Mouse (Mus musculus): Measurements from ENCODE around the gene Slc2a6. TPM values are rescaled to one million over a fixed set of nuclear protein-coding genes. Genes with fewer than 3 reads are reported as not detected.
A peak's percentile ranks its signal among the peaks of the same experiment; 100 is the strongest.

Gene Slc2a6
- total RNA-seq, 2 experiments from 2014 or later, result 0.17 TPM; not detected in 1

GRCm38 (mm10) chr2:27036003-27036402 lies 8.2 kb upstream of the Slc2a6 start:
- DNase-seq (ENCODE audit: low spot score), result no peak

- DNase-seq (ENCODE audit: low spot score), result no peak
Measured at GRCm38 (mm10) chr2:27032361-27032760, 4.6 kb upstream of the Slc2a6 start.

DNA sequence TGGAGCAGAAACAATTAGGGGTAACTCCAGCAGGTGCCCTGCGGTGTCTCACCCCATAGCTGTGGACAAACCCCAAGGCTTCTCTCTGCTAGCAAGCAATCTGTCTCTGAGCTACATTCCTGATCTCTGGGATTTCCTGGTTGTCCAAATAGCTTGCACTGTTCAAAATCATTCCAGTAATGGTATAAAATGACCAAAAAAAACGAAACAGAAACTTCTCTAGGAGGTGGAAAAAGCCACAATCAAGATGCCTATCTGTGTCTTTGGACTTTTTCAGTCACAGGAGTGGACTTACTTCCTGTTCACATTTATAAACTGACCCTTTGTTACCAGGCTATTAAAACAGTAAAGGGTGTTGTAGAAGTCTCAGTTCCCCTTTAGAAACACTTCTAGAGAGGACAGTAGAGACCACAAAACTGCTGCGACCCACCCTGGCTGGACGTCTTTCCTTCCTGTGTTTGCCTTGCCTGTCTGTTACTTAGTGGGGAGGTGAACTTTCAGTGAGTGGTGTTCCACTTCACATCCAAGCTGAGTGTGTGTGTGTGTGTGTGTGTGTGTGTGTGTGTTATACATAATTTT lies 728 bp upstream of the Slc2a6 start:
- no peak for DNase-seq (ENCODE audit: low spot score)

- no peak for DNase-seq (ENCODE audit: low spot score)
Measured at GRCm38 (mm10) chr2:27026857-27027617, 761 bp downstream of the Slc2a6 start.

DNA sequence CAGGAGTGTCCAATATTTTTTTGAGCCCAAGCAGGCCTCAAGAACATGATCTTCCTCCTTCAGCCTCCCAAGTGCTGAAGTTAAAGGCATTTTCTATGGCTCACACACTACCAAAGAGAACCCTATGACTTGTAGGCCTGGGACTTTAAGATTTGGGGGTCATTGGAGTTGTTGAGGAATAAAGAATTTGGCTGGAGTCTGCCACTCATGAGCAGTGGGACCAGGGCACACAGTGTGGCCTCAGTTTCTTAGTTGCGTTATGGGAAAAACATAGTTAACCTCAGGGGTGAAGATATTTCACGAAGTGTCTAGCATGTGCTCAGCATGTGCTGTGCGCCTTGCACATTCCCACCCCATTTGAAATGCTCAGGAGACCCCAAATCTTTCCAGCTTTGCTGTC lies 1.5 kb downstream of the Slc2a6 start:
- no peak for DNase-seq (ENCODE audit: low spot score)

- DNase-seq (ENCODE audit: low spot score), result no peak
Measured at GRCm38 (mm10) chr2:27025545-27025944, 2.3 kb downstream of the Slc2a6 start.

- DNase-seq (ENCODE audit: low spot score), result no peak
Measured at GRCm38 (mm10) chr2:27024136-27024535, 3.7 kb downstream of the Slc2a6 start.

- no peak for DNase-seq (ENCODE audit: low spot score)
Measured at GRCm38 (mm10) chr2:27022612-27023011, 5.2 kb downstream of the Slc2a6 start.

GRCm38 (mm10) chr2:27021103-27021502 lies 6.7 kb downstream of the Slc2a6 start:
- DNase-seq (ENCODE audit: low spot score), result no peak

GRCm38 (mm10) chr2:27019530-27019929 lies 8.3 kb downstream of the Slc2a6 start:
- no peak for DNase-seq (ENCODE audit: low spot score)

DNA sequence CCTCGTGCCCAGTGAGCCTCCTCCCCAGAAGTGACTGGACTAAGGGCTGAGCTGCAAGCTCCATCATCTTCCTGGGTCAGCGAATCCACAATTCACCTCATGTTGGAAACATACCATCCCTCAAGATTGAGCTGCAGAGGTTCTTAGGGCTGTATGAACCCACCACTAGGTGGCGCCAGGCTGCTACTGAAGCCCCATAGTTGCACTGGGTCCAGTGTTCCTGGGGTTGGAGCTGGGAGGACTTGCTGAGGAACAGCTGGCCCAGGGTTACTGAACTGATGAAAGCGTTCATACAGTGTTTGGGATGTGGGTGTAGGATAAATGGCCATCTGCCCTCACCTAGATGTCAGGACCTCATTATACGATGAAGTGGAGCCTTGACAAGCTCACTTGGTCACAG lies 10.0 kb downstream of the Slc2a6 start:
- peak; percentile 63 for DNase-seq (ENCODE audit: low spot score)

DNA sequence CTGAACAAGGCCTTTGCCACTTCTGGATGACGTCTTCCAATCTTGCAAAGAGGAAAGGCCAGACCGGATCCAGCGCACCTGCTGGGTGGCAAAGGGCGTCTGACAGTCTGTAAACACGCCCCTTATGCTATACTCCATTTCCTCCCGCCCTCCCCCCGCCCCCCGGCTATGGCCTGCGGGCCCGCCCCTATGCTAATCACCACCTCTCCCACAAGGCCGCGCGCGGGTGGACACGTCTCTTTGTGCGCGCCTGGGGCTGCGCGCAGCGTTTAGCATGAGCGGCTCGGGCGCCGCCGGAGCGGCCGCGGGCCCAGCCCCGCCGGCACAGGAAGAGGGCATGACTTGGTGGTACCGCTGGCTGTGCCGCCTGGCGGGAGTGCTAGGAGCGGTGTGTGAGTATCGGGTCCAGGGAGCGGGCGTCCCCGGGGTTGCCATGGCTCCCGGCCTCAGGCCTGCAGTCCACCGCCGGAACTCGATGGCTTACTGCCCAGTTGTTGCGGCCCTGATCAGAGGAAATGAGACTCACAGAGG lies 18.0 kb downstream of the Slc2a6 start, which contains the start of gene Cacfd1:
Cacfd1 (plus strand) TSS at position 213 of the 531 bp plus-strand sequence.
- peak; percentile 82 for DNase-seq (ENCODE audit: low spot score)

DNA sequence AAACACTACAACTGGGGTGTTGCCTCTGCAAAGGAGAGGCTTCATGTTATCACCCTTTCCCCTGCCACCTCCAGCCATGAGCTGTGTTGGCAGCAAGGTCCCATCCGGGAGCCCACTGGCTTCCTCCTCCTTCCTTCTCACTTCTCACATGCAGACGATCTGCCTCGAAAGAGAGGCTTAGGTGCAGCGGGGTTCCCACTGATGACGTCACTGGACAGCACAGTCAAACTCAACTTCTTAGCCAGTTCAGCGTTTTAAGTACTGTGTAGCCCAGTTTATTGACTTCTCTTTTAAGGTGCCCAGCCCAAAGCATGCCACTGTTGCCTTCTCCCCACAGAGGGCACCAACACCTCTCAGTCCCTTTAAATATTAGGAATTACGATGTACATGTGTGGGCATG lies 20.1 kb downstream of the Slc2a6 start:
- no peak for DNase-seq (ENCODE audit: low spot score)

GRCm38 (mm10) chr2:27006255-27006654 lies 21.5 kb downstream of the Slc2a6 start:
- no peak for DNase-seq (ENCODE audit: low spot score)

GRCm38 (mm10) chr2:26997993-26998392 lies 29.8 kb downstream of the Slc2a6 start:
- DNase-seq (ENCODE audit: low spot score), result no peak

- DNase-seq (ENCODE audit: low spot score), result no peak
Measured at GRCm38 (mm10) chr2:26997498-26997897, 30.3 kb downstream of the Slc2a6 start.

DNA sequence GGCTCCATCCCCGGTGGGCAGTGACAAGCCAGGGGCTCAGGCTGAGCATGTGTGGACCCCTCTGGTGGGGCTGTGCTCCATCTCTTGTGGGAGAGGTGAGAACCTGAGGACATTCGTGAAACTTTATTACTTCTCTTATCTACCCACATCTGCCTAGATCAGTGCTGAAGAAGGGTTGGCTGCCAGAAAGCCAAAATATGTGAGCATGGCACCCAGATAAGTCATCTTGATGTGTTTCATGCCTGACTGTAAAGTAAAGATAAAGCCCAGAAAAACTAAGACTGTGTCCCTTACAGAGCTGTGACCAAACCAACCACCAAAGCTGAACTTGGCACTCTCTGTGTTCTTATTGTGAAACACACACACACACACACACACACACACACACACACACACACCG lies 33.9 kb downstream of the Slc2a6 start:
- no peak for DNase-seq (ENCODE audit: low spot score)

GRCm38 (mm10) chr2:26984640-26985039 lies 43.2 kb downstream of the Slc2a6 start:
- DNase-seq (ENCODE audit: low spot score), result no peak

GRCm38 (mm10) chr2:26984179-26984578 lies 43.6 kb downstream of the Slc2a6 start:
- DNase-seq (ENCODE audit: low spot score), result no peak

DNA sequence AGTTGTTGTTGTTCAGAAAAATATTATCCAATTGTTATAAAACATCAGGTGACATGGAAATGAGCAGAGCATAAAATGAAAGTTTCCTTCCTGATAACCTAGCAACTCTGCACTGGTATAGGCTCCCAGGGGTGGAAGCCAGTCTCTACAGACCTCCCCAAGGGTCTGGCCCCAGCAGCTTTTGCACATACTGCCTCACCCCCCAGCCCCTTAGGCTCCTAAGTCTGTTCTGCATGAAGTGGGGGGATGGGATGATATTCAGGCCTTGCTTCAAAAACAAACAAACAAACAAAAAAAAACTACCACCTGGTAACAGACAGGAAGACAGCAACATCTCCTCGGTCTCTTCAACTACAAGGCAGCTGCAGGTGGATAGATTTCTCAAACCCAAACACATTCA lies 47.4 kb downstream of the Slc2a6 start:
- DNase-seq (ENCODE audit: low spot score), result no peak

DNA sequence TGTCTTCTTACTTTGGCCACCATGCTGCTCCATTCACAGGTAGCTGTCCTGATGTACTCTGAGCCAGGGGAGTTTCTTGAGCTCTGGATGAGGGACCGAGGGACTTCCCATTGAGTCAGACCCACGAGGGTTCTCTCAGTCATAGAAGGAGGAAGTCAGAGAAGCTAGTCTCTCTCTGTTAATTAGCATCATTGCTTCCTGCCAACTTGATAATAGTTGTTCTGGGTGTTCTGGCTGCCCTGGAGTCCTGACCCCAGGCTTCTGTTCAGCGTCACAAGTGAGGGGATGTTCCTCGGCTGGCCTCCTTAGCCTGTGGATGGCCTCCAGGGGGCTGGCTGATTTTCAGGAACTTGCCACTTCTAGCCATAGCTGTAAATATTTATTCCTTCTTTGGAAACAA lies 53.8 kb downstream of the Slc2a6 start:
- DNase-seq (ENCODE audit: low spot score), result no peak

DNA sequence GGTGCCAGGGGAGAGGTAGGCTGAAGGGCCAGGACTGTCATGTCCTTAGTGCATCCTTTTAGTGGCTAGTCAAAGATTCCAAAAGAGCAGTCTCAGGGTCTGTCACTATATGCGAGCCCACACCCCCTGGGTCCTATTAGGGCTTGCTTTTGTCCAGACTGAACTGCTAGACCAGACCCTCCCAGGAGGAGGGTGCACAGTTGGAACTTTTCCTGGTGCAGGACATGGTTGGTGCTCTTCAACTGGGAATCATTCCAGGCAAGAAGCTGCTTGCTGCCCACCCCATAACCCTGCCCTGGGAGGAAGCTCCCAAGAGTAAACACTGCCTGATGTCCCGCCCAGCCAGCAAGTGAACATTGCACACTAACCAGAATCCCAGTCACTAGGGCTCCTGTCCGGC lies 54.7 kb downstream of the Slc2a6 start, which contains the start of gene Adamts13:
Adamts13 (plus strand) TSS at position 301 of the 400 bp plus-strand sequence.
- no peak for DNase-seq (ENCODE audit: low spot score)

Data from gastrocnemius, adult 18-20 months (tissue).